Mouse (Mus musculus): ENCODE data around the gene 2310022B05Rik. TPM values are rescaled to one million over a fixed set of nuclear protein-coding genes. Genes with fewer than 3 reads are reported as not detected.

Gene 2310022B05Rik
- total RNA-seq, 2 experiments from 2014 or later = 72.1 to 76.9 TPM

DNA sequence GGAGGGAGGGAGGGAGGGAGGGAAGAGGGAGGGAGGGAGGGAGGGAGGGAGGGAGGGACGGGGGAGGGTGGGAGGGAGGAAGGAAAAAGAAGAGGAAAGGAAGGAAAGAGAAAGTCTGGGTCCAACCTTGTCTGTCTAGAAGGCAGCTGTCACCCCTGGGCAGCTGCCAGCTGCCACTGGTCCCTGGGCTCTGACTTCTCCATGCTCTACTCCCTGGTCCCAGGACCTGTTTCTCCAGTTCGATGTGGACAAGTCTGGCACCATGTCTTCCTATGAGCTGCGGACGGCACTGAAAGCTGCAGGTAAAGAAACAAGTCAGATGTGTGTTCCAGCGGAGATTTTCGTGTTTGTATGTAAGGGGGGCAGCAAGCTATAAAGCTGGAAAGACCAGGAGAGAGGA, 48.8 kb downstream of the 2310022B05Rik start:
- no peak for DNase-seq (ENCODE audit: low spot score in 2 of 2)

DNA sequence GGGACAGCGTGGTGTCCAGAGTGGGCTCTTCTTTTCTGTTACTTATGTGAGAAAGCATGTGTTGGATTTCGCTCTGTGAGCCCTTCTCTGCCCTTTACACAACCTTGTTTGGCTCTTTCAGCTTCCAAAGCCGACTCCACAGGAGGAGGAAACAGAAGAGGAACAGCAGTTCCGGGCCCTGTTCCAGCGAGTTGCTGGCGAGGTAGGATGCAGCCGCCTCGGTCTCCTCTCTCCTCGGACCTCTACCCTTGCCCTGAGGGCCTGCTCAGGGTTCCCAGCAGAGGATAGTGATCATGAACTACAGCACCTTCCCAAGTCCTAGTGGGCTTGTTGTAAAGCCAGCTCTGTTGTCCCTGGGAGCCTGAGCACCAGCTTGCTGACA, 54.2 kb downstream of the 2310022B05Rik start:
- no peak for DNase-seq (ENCODE audit: low spot score in 2 of 2)

DNA sequence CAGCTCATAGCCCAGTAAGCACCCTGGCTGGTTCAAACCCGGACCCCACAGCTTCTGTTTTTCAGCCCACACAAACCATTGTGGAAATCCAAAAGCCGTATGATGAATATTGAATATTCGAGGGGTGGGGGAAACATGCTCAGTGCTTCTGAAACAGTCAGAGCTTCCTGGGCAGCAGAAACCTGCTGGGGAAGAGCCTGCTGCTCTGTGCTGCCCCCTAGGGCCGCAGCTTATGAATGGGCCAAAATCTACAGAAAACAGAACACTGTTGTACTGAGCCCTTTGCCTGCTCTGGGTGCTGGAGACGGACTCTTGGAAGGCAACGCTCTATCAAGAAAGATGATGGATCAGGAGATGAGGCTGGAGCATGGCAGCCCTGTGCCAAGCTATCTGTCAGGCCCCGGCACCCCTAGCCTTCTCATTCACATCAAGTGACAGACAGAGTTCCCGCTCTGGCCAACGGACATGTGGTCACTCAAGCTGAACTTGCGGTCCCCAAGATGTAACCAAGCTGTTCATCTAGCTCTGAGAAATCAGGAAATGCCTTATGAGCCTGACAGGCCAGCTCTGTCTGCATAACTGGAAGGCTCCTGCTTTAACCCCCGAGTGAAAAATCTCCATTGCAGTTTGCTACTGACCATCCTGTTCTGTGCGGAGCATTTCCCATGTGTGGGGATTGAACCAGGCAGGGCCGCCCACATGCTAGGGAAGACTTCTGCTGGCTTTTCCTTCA, 54.8 kb downstream of the 2310022B05Rik start:
- DNase-seq (ENCODE audit: low spot score in 2 of 2) = peak; percentile 37 to 58

DNA sequence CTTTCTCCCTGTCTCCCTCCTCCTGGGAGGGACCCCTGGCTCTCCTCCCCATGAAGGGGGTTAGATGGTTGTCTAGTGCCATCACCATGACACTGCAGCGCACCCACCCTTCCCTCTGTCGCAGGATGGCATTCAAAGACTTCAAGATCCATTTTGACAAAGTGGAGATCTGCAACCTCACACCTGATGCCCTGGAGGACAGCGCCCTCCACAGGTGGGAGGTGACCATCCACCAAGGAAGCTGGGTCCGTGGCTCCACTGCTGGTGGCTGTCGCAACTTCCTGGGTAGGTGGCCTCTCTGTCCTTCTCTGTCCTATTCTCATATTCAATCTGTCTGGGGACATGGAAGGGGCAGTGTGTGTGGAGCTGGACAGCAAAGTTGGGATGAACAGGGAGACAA, 59.1 kb downstream of the 2310022B05Rik start:
- no peak for DNase-seq (ENCODE audit: low spot score in 2 of 2)

DNA sequence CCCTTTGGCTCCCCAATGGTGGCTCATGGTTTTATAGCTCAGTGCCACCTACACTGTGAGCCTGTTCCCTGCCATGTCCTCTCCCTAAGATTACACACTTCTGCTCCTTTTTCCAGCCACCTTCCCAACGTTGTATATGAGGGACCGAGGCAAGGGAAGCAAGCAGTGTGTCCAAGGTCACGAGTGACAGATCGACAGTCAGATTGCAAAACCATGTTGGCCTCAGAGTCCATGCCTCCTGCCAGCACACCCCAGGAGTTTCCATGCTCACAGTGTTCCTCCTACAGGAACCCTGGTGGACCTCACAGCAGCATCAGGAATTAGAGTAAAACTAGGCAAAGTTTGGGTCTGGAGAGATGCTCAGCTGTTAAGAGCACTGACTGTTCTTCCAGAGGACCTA, 73.8 kb downstream of the 2310022B05Rik start:
- DNase-seq (ENCODE audit: low spot score in 2 of 2) = no peak

DNA sequence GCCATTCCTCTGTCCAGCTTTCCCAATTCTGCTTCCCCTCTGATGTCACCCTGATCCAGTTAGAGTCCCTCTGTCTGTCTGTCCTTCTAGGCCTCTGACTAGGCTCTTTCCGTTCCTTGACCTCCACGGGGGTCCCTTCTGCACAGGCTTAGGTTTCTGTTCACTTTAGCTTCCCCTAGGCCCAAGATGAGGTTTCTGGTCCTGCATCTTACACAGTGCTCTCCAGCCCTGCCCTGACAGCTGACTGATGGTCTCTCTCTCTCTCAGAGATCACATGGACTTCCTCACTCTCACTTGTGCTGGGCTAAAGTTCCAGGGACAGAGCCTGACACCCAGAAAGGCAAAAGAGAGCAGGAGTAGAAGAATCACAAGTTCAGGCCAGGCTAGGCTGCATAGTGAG, 76.6 kb downstream of the 2310022B05Rik start:
- no peak for DNase-seq (ENCODE audit: low spot score in 2 of 2)

Other genes with a start within 250 kb of the 2310022B05Rik start
- gene Pgbd5, start 223.7 kb downstream of the 2310022B05Rik start, total RNA-seq (2021) = 100 to 1,000 TPM; 272 to 273 TPM
- 10 to 100 TPM; 40.6 to 43.8 TPM for gene Cog2, start 142.6 kb downstream of the 2310022B05Rik start, total RNA-seq (2021)
- gene Agt, start 93.7 kb downstream of the 2310022B05Rik start, total RNA-seq (2021) = 10 to 100 TPM; 26.0 to 31.4 TPM
- gene Capn9, start 87.3 kb downstream of the 2310022B05Rik start, total RNA-seq (2021) = under 1 TPM; 0.18 to 0.27 TPM
- 10 to 100 TPM; 41.3 to 41.6 TPM for gene Ttc13, start 58.6 kb upstream of the 2310022B05Rik start, total RNA-seq (2021)
- gene Arv1, start 58.8 kb upstream of the 2310022B05Rik start, total RNA-seq (2021) = 10 to 100 TPM; 12.0 to 12.8 TPM
- gene Fam89a, start 88.5 kb upstream of the 2310022B05Rik start, total RNA-seq (2021) = 1 to 10 TPM; 1.0 to 1.1 TPM
- gene Trim67, start 129.7 kb upstream of the 2310022B05Rik start, total RNA-seq (2021) = 1 to 10 TPM; 1.2 to 1.7 TPM
- gene Gnpat, start 199.7 kb upstream of the 2310022B05Rik start, total RNA-seq (2021) = 10 to 100 TPM; 58.4 to 61.9 TPM
- gene 2810004N23Rik, start 199.8 kb upstream of the 2310022B05Rik start, total RNA-seq (2021) = 10 to 100 TPM; 21.2 to 24.5 TPM
- gene Exoc8, start 234.3 kb upstream of the 2310022B05Rik start, total RNA-seq (2021) = 10 to 100 TPM; 33.5 to 36.9 TPM
- gene Sprtn, start 234.5 kb upstream of the 2310022B05Rik start, total RNA-seq (2021) = 10 to 100 TPM; 13.1 to 13.2 TPM

Data from layer of hippocampus, adult 18-20 months (tissue).